ENCODE assay signal across 9 mouse cellular contexts in genomic region chr14:32492521-32492920, GRCm38 (mm10). TPM values are rescaled to one million over a fixed set of nuclear protein-coding genes. Genes with fewer than 3 reads are reported as not detected.
A peak's percentile ranks its signal among the peaks of the same experiment; 100 is the strongest.
DNase-seq lines count a peak whose midpoint lies in the region; ATAC-seq and TF ChIP-seq lines count a peak whose summit lies in the region.
"Had no signal": no experiment of that assay in that cellular context is flagged by ENCODE, and none has a peak within 500 bp of the region (broad histone marks: within the 10 kb centered on the region; RNA-seq: fewer than 3 reads in every experiment).

No protein-coding gene starts in this region.

- no peak for TF ChIP-seq CTCF in heart, postnatal 0 days (IDR thresholded peaks at IDR 0.05; ENCODE audit: low read depth)
- no peak for TF ChIP-seq CTCF in G1E (IDR thresholded peaks at IDR 0.05; ENCODE audit: low read depth, low read length)

- H3K4me2 ChIP-seq in heart, postnatal 0 days (ENCODE audit: low read depth, low read length), result peak overlapping the region; percentile 42
- peak overlapping the region; percentile 45 for H3K4me2 ChIP-seq in forebrain, embryonic 15.5 days (replicated peaks)
- H3K4me2 ChIP-seq in stomach, embryonic 16.5 days (ENCODE audit: low read depth, low read length), result peak overlapping the region; percentile 47

- peak overlapping the region; percentile 29 for H3K4me3 ChIP-seq in heart, postnatal 0 days (ENCODE audit: low read depth, low read length)
- H3K4me3 ChIP-seq in G1E (ENCODE audit: low read depth, low read length), result peak overlapping the region; percentile 51; the same call in 1 of the 2 replicates
- peak overlapping the region; percentile 32 for H3K4me3 ChIP-seq in forebrain, embryonic 15.5 days
- H3K4me3 ChIP-seq in stomach, embryonic 16.5 days (replicated peaks; ENCODE audit: low read length), result peak overlapping the region; percentile 24

- no peak for ATAC-seq in heart, postnatal 0 days (ENCODE audit: insufficient read depth, low read depth)
- ATAC-seq in G1E (ENCODE audit: extremely low read depth, insufficient number of reproducible peaks, low FRiP score, poor library complexity, severe bottlenecking), result peak; percentile 76
- no peak for ATAC-seq in forebrain, embryonic 15.5 days (replicated peaks)
- ATAC-seq in stomach, embryonic 16.5 days (ENCODE audit: insufficient read depth, low FRiP score), result peak; percentile 56; the same call in 1 of the 2 replicates

- 13% methylated on average over 13 of the region's 13 CpGs for WGBS in heart, postnatal 0 days
- 16% methylated on average over 13 of the region's 13 CpGs for WGBS in forebrain, embryonic 15.5 days
- WGBS in stomach, embryonic 16.5 days, result 8% methylated on average over 13 of the region's 13 CpGs

- no peak overlapping the region for H3K9ac ChIP-seq in heart, postnatal 0 days (replicated peaks; ENCODE audit: low read depth, low read length)
- H3K9ac ChIP-seq in forebrain, embryonic 15.5 days (replicated peaks), result peak overlapping the region; percentile 47; the same call in 1 of the 2 replicates
- no peak overlapping the region for H3K9ac ChIP-seq in stomach, embryonic 16.5 days (ENCODE audit: low read length)

- H3K9me3 ChIP-seq in heart, postnatal 0 days (replicated peaks; ENCODE audit: control insufficient read depth, low read length), result no peaks in the 10 kb centered on the region
- H3K9me3 ChIP-seq in G1E (replicated peaks), result no peaks in the 10 kb centered on the region
- H3K9me3 ChIP-seq in forebrain, embryonic 15.5 days, result no peaks in the 10 kb centered on the region
- H3K9me3 ChIP-seq in stomach, embryonic 16.5 days (replicated peaks; ENCODE audit: control insufficient read depth, low read length), result no peaks in the 10 kb centered on the region

- DNase-seq in heart, postnatal 0 days (ENCODE audit: low spot score), result peak; percentile 26
- DNase-seq in heart, adult 18-20 months, result no peak
- DNase-seq in G1E (ENCODE audit: low spot score), result peak; percentile 63
- DNase-seq in lung, postnatal 10 days, result peak; percentile 13
- no peak for DNase-seq in cerebellum, postnatal 14 days
- DNase-seq in cerebellum, postnatal 10 days, result no peak

- no peaks in the 10 kb centered on the region for H3K4me1 ChIP-seq in heart, postnatal 0 days (ENCODE audit: control insufficient read depth, insufficient read depth)
- H3K4me1 ChIP-seq in G1E (ENCODE audit: insufficient read depth, low read depth, low read length), result peaks cover 20% of the 10 kb centered on the region
- no peaks in the 10 kb centered on the region for H3K4me1 ChIP-seq in forebrain, embryonic 15.5 days
- peaks cover 7% of the 10 kb centered on the region; the same call in 1 of the 2 replicates for H3K4me1 ChIP-seq in stomach, embryonic 16.5 days (ENCODE audit: control insufficient read depth, insufficient read depth, low read length)

- no peaks in the 10 kb centered on the region for H3K36me3 ChIP-seq in heart, postnatal 0 days (replicated peaks; ENCODE audit: control insufficient read depth, insufficient read depth, low read length)
- no peaks in the 10 kb centered on the region for H3K36me3 ChIP-seq in G1E (replicated peaks)
- no peaks in the 10 kb centered on the region for H3K36me3 ChIP-seq in forebrain, embryonic 15.5 days
- H3K36me3 ChIP-seq in stomach, embryonic 16.5 days (ENCODE audit: control insufficient read depth, insufficient read depth, low read length), result no peaks in the 10 kb centered on the region

- H3K27me3 ChIP-seq in heart, postnatal 0 days (ENCODE audit: control insufficient read depth, insufficient read depth, low read length), result peaks cover 8% of the 10 kb centered on the region; the same call in 1 of the 2 replicates
- H3K27me3 ChIP-seq in G1E (ENCODE audit: insufficient read depth, low read length), result peaks cover 37% of the 10 kb centered on the region
- no peaks in the 10 kb centered on the region for H3K27me3 ChIP-seq in forebrain, embryonic 15.5 days
- no peaks in the 10 kb centered on the region for H3K27me3 ChIP-seq in stomach, embryonic 16.5 days (ENCODE audit: control insufficient read depth, insufficient read depth, low read length)

- no peak for TF ChIP-seq EP300 in heart, postnatal 0 days (IDR thresholded peaks at IDR 0.05; ENCODE audit: low read depth)

- no peak overlapping the region for H3K27ac ChIP-seq in heart, postnatal 0 days (ENCODE audit: low read depth)
- H3K27ac ChIP-seq in forebrain, embryonic 15.5 days (replicated peaks), result no peak overlapping the region
- no peak overlapping the region for H3K27ac ChIP-seq in stomach, embryonic 16.5 days (ENCODE audit: low read length)

RNA-seq across cellular contexts. Expression of gene Ercc6, which starts 20.8 kb away (rescaled TPM):
- total RNA-seq in heart, postnatal 0 days (2014; rRNA removed; ENCODE audit: low replicate concordance), result 2.7 and 5.5 TPM in 2 replicates
- polyA plus RNA-seq in heart, postnatal 0 days (2015; fragmentation: Nextera tagmentation; extraction: Ambion mirVana), result 5.2 and 6.2 TPM in 2 replicates
- 1 to 10 TPM; 3.2 to 3.3 TPM for total RNA-seq in heart, adult 18-20 months (2021)
- 31.5 and 32.6 TPM in 2 replicates for total RNA-seq in G1E (2014; fragmentation: Nextera tagmentation)
- 15.7 and 18.8 TPM in 2 replicates for total RNA-seq in G1E (2017)
- 1.5 and 1.7 TPM in 2 replicates for polyA plus RNA-seq in G1E (2012)
- 28.1 and 28.5 TPM in 2 replicates for polyA plus RNA-seq in forebrain, embryonic 15.5 days (2015; fragmentation: Nextera tagmentation; extraction: Ambion mirVana)
- 14.7 and 18.7 TPM in 2 replicates for polyA plus RNA-seq in stomach, embryonic 16.5 days (2015; fragmentation: Nextera tagmentation; extraction: Ambion mirVana)

RNA-seq across cellular contexts. Expression of gene Chat, which starts 26.7 kb away (rescaled TPM):
- total RNA-seq in heart, postnatal 0 days (2014; rRNA removed; ENCODE audit: low replicate concordance), result not detected in 2 replicates
- 0.10 TPM in 1 of 2 replicates, not detected in the other for polyA plus RNA-seq in heart, postnatal 0 days (2015; fragmentation: Nextera tagmentation; extraction: Ambion mirVana)
- not detected for total RNA-seq in heart, adult 18-20 months (2021)
- not detected in 2 replicates for total RNA-seq in G1E (2014; fragmentation: Nextera tagmentation)
- total RNA-seq in G1E (2017), result 0.22 TPM in 1 of 2 replicates, not detected in the other
- not detected in 2 replicates for polyA plus RNA-seq in G1E (2012)
- polyA plus RNA-seq in forebrain, embryonic 15.5 days (2015; fragmentation: Nextera tagmentation; extraction: Ambion mirVana), result 0.15 and 0.34 TPM in 2 replicates
- 0.76 and 0.95 TPM in 2 replicates for polyA plus RNA-seq in stomach, embryonic 16.5 days (2015; fragmentation: Nextera tagmentation; extraction: Ambion mirVana)
- total RNA-seq: neutrophil, adult 5-6 weeks had no signal

RNA-seq across cellular contexts. Expression of gene Slc18a3, which starts 27.9 kb away (rescaled TPM):
- total RNA-seq in heart, postnatal 0 days (2014; rRNA removed; ENCODE audit: low replicate concordance), result 0.08 and 0.15 TPM in 2 replicates
- polyA plus RNA-seq in heart, postnatal 0 days (2015; fragmentation: Nextera tagmentation; extraction: Ambion mirVana), result 0.21 TPM in 1 of 2 replicates, not detected in the other
- not detected for total RNA-seq in heart, adult 18-20 months (2021)
- not detected in 2 replicates for total RNA-seq in G1E (2014; fragmentation: Nextera tagmentation)
- total RNA-seq in G1E (2017), result 0.12 TPM in 1 of 2 replicates, not detected in the other
- polyA plus RNA-seq in G1E (2012), result not detected in 2 replicates
- 1.3 and 1.6 TPM in 2 replicates for polyA plus RNA-seq in forebrain, embryonic 15.5 days (2015; fragmentation: Nextera tagmentation; extraction: Ambion mirVana)
- polyA plus RNA-seq in stomach, embryonic 16.5 days (2015; fragmentation: Nextera tagmentation; extraction: Ambion mirVana), result 4.5 and 4.8 TPM in 2 replicates
- total RNA-seq: neutrophil, adult 5-6 weeks had no signal

Comparison
In these comparisons a context has a peak if more than half of its experiments do, and no peak if none do; other contexts are left out.
1. DNase-seq: peak in heart, postnatal 0 days (single experiment), G1E (single experiment) and lung, postnatal 10 days (single experiment); none in heart, adult 18-20 months (0 of 2), cerebellum, postnatal 14 days (0 of 2) and cerebellum, postnatal 10 days (0 of 2).
2. ATAC-seq: peak in G1E (single experiment) and stomach, embryonic 16.5 days (single experiment); none in heart, postnatal 0 days (single experiment) and forebrain, embryonic 15.5 days (single experiment).
3. Peak in every context shown above with its lines, with median percentiles within 50 percentile points of each other: H3K4me2 ChIP-seq and H3K4me3 ChIP-seq.